Mouse (Mus musculus) spleen, embryonic (tissue): ENCODE data around the gene Ankrd13b.

Source experiments
- CTCF ChIA-PET: fragments of 350-600 bp; sonication (Branson Sonifier 250); formaldehyde crosslinking; loops from one replicate; lab custom pipeline; 2022; lab: Charles Lee

Gene Ankrd13b

GRCm38 (mm10) chr11:77489591-77490235 is at the start of gene Ankrd13b:
Gene Ankrd13b (minus strand): TSS chr11:77489678.
- CTCF ChIA-PET = interaction anchor here (1.0 kb wide), 1 partner anchor 10 kb away, joined by 3 read pairs; no protein-coding TSS in a partner anchor

GRCm38 (mm10) chr11:77532202-77532846 is 42.8 kb upstream of the Ankrd13b start:
- CTCF ChIA-PET = no interaction called here

- CTCF ChIA-PET = no interaction called here
Measured at GRCm38 (mm10) chr11:77530862-77531261, 41.4 kb upstream of the Ankrd13b start.

- CTCF ChIA-PET = no interaction called here
Measured at GRCm38 (mm10) chr11:77529644-77530043, 40.2 kb upstream of the Ankrd13b start.

- CTCF ChIA-PET = interaction anchor here (1.4 kb wide), 1 partner anchor 72 kb away, joined by 4 read pairs; no protein-coding TSS in a partner anchor
Measured at GRCm38 (mm10) chr11:77528420-77528819, 38.9 kb upstream of the Ankrd13b start.

GRCm38 (mm10) chr11:77525804-77526486 is 36.5 kb upstream of the Ankrd13b start:
- CTCF ChIA-PET = no interaction called here

GRCm38 (mm10) chr11:77520601-77521529 is 31.4 kb upstream of the Ankrd13b start:
- CTCF ChIA-PET = interaction anchor here (0.6 to 1.4 kb wide), 2 partner anchors 14 to 85 kb away, joined by 4 to 7 read pairs; no protein-coding TSS in a partner anchor

GRCm38 (mm10) chr11:77519043-77519442 is 29.6 kb upstream of the Ankrd13b start, which contains the start of gene Gm10392:
Gene Gm10392 (minus strand): TSS chr11:77519198.
- CTCF ChIA-PET = no interaction called here

- CTCF ChIA-PET = no interaction called here
Measured at GRCm38 (mm10) chr11:77518051-77518798, 28.7 kb upstream of the Ankrd13b start.

- CTCF ChIA-PET = no interaction called here
Measured at GRCm38 (mm10) chr11:77516553-77517425, 27.3 kb upstream of the Ankrd13b start.

GRCm38 (mm10) chr11:77515637-77516552 is 26.4 kb upstream of the Ankrd13b start, which contains the start of gene Trp53i13:
Gene Trp53i13 (minus strand): TSS chr11:77515980.
- CTCF ChIA-PET = interaction anchor here (1.0 kb wide), 1 partner anchor 24 kb away, joined by 4 read pairs; no protein-coding TSS in a partner anchor

GRCm38 (mm10) chr11:77514832-77515636 is 25.6 kb upstream of the Ankrd13b start, which contains the start of gene Abhd15:
Gene Abhd15 (plus strand): TSS chr11:77515121.
- CTCF ChIA-PET = interaction anchor here (1.0 kb wide), 1 partner anchor 24 kb away, joined by 4 read pairs; no protein-coding TSS in a partner anchor

GRCm38 (mm10) chr11:77514281-77514831 is 24.9 kb upstream of the Ankrd13b start:
- CTCF ChIA-PET = interaction anchor here (0.5 kb wide), 1 partner anchor 191 kb away, joined by 5 read pairs; no protein-coding TSS in a partner anchor

GRCm38 (mm10) chr11:77513811-77514170 is 24.3 kb upstream of the Ankrd13b start:
- CTCF ChIA-PET = interaction anchor here (0.5 to 0.6 kb wide), 2 partner anchors 191 to 745 kb away, joined by 4 to 5 read pairs; no protein-coding TSS in a partner anchor

GRCm38 (mm10) chr11:77512891-77513810 is 23.7 kb upstream of the Ankrd13b start:
- CTCF ChIA-PET = interaction anchor here (0.6 kb wide), 1 partner anchor 746 kb away, joined by 4 read pairs; no protein-coding TSS in a partner anchor

GRCm38 (mm10) chr11:77511336-77511735 is 21.9 kb upstream of the Ankrd13b start:
- CTCF ChIA-PET = no interaction called here
